Mouse (Mus musculus) Muller cell, postnatal 12 days (primary cell): ENCODE data around the gene Tulp4.

Experiments used
- DNase-seq: peaks from one replicate; pipeline ENCODE4 v3.0.0-alpha.2; 2015; ENCODE audit errors: inconsistent ontology term

Gene Tulp4

GRCm38 (mm10) chr17:6106361-6107014, at the start of gene Tulp4:
Gene Tulp4 (plus strand): TSS chr17:6106437.
- DNase-seq = peak; percentile 89

GRCm38 (mm10) chr17:6062793-6063192, 43.4 kb upstream of the Tulp4 start:
- no peak for DNase-seq

- no peak for DNase-seq
Observed at GRCm38 (mm10) chr17:6063532-6063931, 42.7 kb upstream of the Tulp4 start.

GRCm38 (mm10) chr17:6066021-6066420, 40.2 kb upstream of the Tulp4 start:
- no peak for DNase-seq

GRCm38 (mm10) chr17:6067613-6068012, 38.6 kb upstream of the Tulp4 start:
- DNase-seq = no peak

GRCm38 (mm10) chr17:6069866-6070265, 36.4 kb upstream of the Tulp4 start:
- DNase-seq = no peak

GRCm38 (mm10) chr17:6073405-6073804, 32.8 kb upstream of the Tulp4 start:
- no peak for DNase-seq

GRCm38 (mm10) chr17:6079287-6080122, 26.7 kb upstream of the Tulp4 start, which contains the start of the genes Serac1 and Gtf2h5:
Gene Serac1 (minus strand): TSS chr17:6079741.
Gene Gtf2h5 (plus strand): TSS chr17:6079786.
- DNase-seq = peak; percentile 98

GRCm38 (mm10) chr17:6083323-6083890, 22.8 kb upstream of the Tulp4 start:
- DNase-seq = no peak

GRCm38 (mm10) chr17:6091604-6092003, 14.6 kb upstream of the Tulp4 start:
- DNase-seq = no peak

- no peak for DNase-seq
Observed at GRCm38 (mm10) chr17:6095579-6095978, 10.7 kb upstream of the Tulp4 start.

- DNase-seq = peak; percentile 34
Observed at GRCm38 (mm10) chr17:6097884-6098283, 8.4 kb upstream of the Tulp4 start.

- DNase-seq = no peak
Observed at GRCm38 (mm10) chr17:6102287-6102686, 4.0 kb upstream of the Tulp4 start.

- no peak for DNase-seq
Observed at GRCm38 (mm10) chr17:6103566-6103965, 2.7 kb upstream of the Tulp4 start.

GRCm38 (mm10) chr17:6107015-6107601, 871 bp downstream of the Tulp4 start:
- DNase-seq = peak; percentile 60

- peak; percentile 30 for DNase-seq
Observed at GRCm38 (mm10) chr17:6108175-6108574, 1.9 kb downstream of the Tulp4 start.

GRCm38 (mm10) chr17:6110956-6111355, 4.7 kb downstream of the Tulp4 start:
- DNase-seq = no peak

GRCm38 (mm10) chr17:6113653-6114052, 7.4 kb downstream of the Tulp4 start:
- DNase-seq = no peak

GRCm38 (mm10) chr17:6115085-6115484, 8.8 kb downstream of the Tulp4 start:
- no peak for DNase-seq

GRCm38 (mm10) chr17:6117148-6117725, 11.0 kb downstream of the Tulp4 start:
- DNase-seq = peak; percentile 62

GRCm38 (mm10) chr17:6117917-6118316, 11.7 kb downstream of the Tulp4 start:
- no peak for DNase-seq

- no peak for DNase-seq
Observed at GRCm38 (mm10) chr17:6118861-6119260, 12.6 kb downstream of the Tulp4 start.
